Mouse (Mus musculus) limb, embryonic 10.5 days (tissue): ENCODE data around the gene Trim38. TPM values are rescaled to one million over a fixed set of nuclear protein-coding genes. Genes with fewer than 3 reads are reported as not detected.
"Not testable (repeated sequence)": the region's sequence is repeated elsewhere in the genome, so short reads cannot be mapped to it uniquely, and the experiment has no call there.

Experiments
- DNase-seq: peaks from one replicate; pipeline ENCODE4 v3.0.0-alpha.2; 2017; ENCODE audit warnings: low spot score
- H3K27ac ChIP-seq: fragments of 300-500 bp; sonication (generic); 2 replicates; pipeline ENCODE4 v1.5.1; 2016; ENCODE audit warnings: mild to moderate bottlenecking
- H3K27me3 ChIP-seq: fragments of 300-500 bp; sonication (generic); 2 replicates; pipeline ENCODE4 v1.6.1; 2016; ENCODE audit warnings: low read depth, mild to moderate bottlenecking; ENCODE audit not compliant: poor library complexity, severe bottlenecking
- H3K36me3 ChIP-seq: fragments of 300-500 bp; sonication (generic); 2 replicates; pipeline ENCODE4 v1.6.1; 2016; ENCODE audit warnings: mild to moderate bottlenecking, moderate library complexity
- H3K4me1 ChIP-seq: fragments of 300-500 bp; sonication (generic); 2 replicates; pipeline ENCODE4 v1.6.1; 2016
- H3K4me3 ChIP-seq: fragments of 300-500 bp; sonication (generic); 2 replicates; pipeline ENCODE4 v1.5.1; 2016; ENCODE audit warnings: mild to moderate bottlenecking, moderate library complexity
- H3K9me3 ChIP-seq: fragments of 300-500 bp; sonication (generic); replicated peaks from 2 replicates; pipeline ENCODE4 v1.6.1; 2016; ENCODE audit warnings: mild to moderate bottlenecking
- WGBS: fragments of 180-500 bp; shearing (Covaris S2); methylation state at CpG from one replicate; pipeline ENCODE4 v1.1.7; 2016; 5-methylcytosine and 5-hydroxymethylcytosine counted together
- polyA plus RNA-seq: library from polyadenylated mRNA; unstranded; fragments of >200 nt; fragmentation: Nextera tagmentation; extraction: Ambion mirVana; gene quantifications from 2 replicates; pipeline ENCODE4 v1.2.1, GENCODE M21; 2016

Trim38 gene
- polyA plus RNA-seq, 1 experiment from 2014 or later = not detected

- H3K36me3 ChIP-seq = no peaks in the 10 kb centered on the region
- DNase-seq = peak; percentile 28
- H3K4me1 ChIP-seq = peaks cover 17% of the 10 kb centered on the region
- no peaks in the 10 kb centered on the region for H3K27me3 ChIP-seq
- H3K9me3 ChIP-seq = no peaks in the 10 kb centered on the region
- H3K4me3 ChIP-seq = no peak overlapping the region
- H3K27ac ChIP-seq = peak overlapping the region; percentile 98
- WGBS = 95% methylated on average over 5 of the region's 5 CpGs
Observed at GRCm38 (mm10) chr13:23749563-23750121, 20.1 kb upstream of the Trim38 start.

- H3K4me3 ChIP-seq = peak within 1 kb of the TSS; percentile 51
- 2% methylated on average over 32 of the region's 47 CpGs for WGBS
Observed at GRCm38 (mm10) chr13:23750839-23751477, 18.8 kb upstream of the Trim38 start, which contains the start of gene Hist1h2ab. Hist1h2ab (plus strand) TSS chr13:23751126.

GRCm38 (mm10) chr13:23751478-23751956 is 18.2 kb upstream of the Trim38 start:
- WGBS = 2% methylated on average over 11 of the region's 11 CpGs
- H3K27me3 ChIP-seq = no peaks in the 10 kb centered on the region
- H3K36me3 ChIP-seq = no peaks in the 10 kb centered on the region
- peak overlapping the region; percentile 98 for H3K27ac ChIP-seq
- DNase-seq = peak; percentile 45
- peaks cover 17% of the 10 kb centered on the region for H3K4me1 ChIP-seq
- H3K9me3 ChIP-seq = no peaks in the 10 kb centered on the region
- peak overlapping the region; percentile 51 for H3K4me3 ChIP-seq

More at GRCm38 (mm10) chr13:23750839-23751477, 18.8 kb upstream of the Trim38 start, which contains the start of gene Hist1h2ab:
- Histone ChIP-seq H3K27ac (peak within 1 kb of the TSS; percentile 98), H3K4me1 (peaks cover 17% of the 10 kb centered on the region)
- DNase-seq = peak; percentile 82
- not testable (repeated sequence) for H3K9me3 ChIP-seq, H3K36me3 ChIP-seq, H3K27me3 ChIP-seq

- not testable (repeated sequence) for H3K27me3 ChIP-seq, H3K9me3 ChIP-seq, H3K36me3 ChIP-seq
- peak within 1 kb of the TSS; percentile 98 for H3K27ac ChIP-seq
- DNase-seq = peak; percentile 89
- 0% methylated on average over 23 of the region's 47 CpGs for WGBS
- H3K4me1 ChIP-seq = peaks cover 14% of the 10 kb centered on the region
- peak within 1 kb of the TSS; percentile 51 for H3K4me3 ChIP-seq
Observed at GRCm38 (mm10) chr13:23752067-23752741, 17.5 kb upstream of the Trim38 start, which contains the start of gene Hist1h3b. Hist1h3b (plus strand) TSS chr13:23752267.

GRCm38 (mm10) chr13:23752742-23753172 is 17.0 kb upstream of the Trim38 start:
- no peaks in the 10 kb centered on the region for H3K27me3 ChIP-seq
- WGBS = 7% methylated on average over 6 of the region's 6 CpGs

GRCm38 (mm10) chr13:23753314-23754078 is 16.2 kb upstream of the Trim38 start:
- Histone ChIP-seq H3K9me3 (no peaks in the 10 kb centered on the region), H3K27ac (peak overlapping the region; percentile 87)

More at GRCm38 (mm10) chr13:23752742-23753172, 17.0 kb upstream of the Trim38 start:
- DNase-seq = no peak
- H3K4me3 ChIP-seq = peak overlapping the region; percentile 51
- no peaks in the 10 kb centered on the region for H3K9me3 ChIP-seq
- H3K4me1 ChIP-seq = peaks cover 15% of the 10 kb centered on the region
- peak overlapping the region; percentile 87 for H3K27ac ChIP-seq
- no peaks in the 10 kb centered on the region for H3K36me3 ChIP-seq

GRCm38 (mm10) chr13:23755000-23755399 is 14.7 kb upstream of the Trim38 start:
- peak overlapping the region; percentile 92 for H3K27ac ChIP-seq
- H3K27me3 ChIP-seq = no peaks in the 10 kb centered on the region
- H3K4me1 ChIP-seq = peaks cover 7% of the 10 kb centered on the region
- H3K4me3 ChIP-seq = no peak overlapping the region
- no peak for DNase-seq
- no peaks in the 10 kb centered on the region for H3K36me3 ChIP-seq
- H3K9me3 ChIP-seq = no peaks in the 10 kb centered on the region

More at GRCm38 (mm10) chr13:23753314-23754078, 16.2 kb upstream of the Trim38 start:
- Histone ChIP-seq H3K4me3 (peak overlapping the region; percentile 51), H3K4me1 (peaks cover 7% of the 10 kb centered on the region), H3K36me3 (no peaks in the 10 kb centered on the region), H3K27me3 (no peaks in the 10 kb centered on the region)
- 63% methylated on average over 4 of the region's 4 CpGs for WGBS
- DNase-seq = peak; percentile 22

- peak; percentile 91 for DNase-seq
- H3K9me3 ChIP-seq = no peaks in the 10 kb centered on the region
- 0% methylated on average over 19 of the region's 22 CpGs for WGBS
- H3K4me1 ChIP-seq = peaks cover 12% of the 10 kb centered on the region
- H3K27ac ChIP-seq = peak within 1 kb of the TSS; percentile 92
- no peaks in the 10 kb centered on the region for H3K27me3 ChIP-seq
- H3K36me3 ChIP-seq = no peaks in the 10 kb centered on the region
- peak within 1 kb of the TSS; percentile 52 for H3K4me3 ChIP-seq
Observed at GRCm38 (mm10) chr13:23756790-23757189, 12.9 kb upstream of the Trim38 start, which contains the start of gene Hist1h4b. Hist1h4b (plus strand) TSS chr13:23757013.

GRCm38 (mm10) chr13:23757211-23757773 is 12.4 kb upstream of the Trim38 start:
- Histone ChIP-seq H3K4me1 (peaks cover 12% of the 10 kb centered on the region), H3K27me3 (no peaks in the 10 kb centered on the region), H3K4me3 (peak overlapping the region; percentile 52), H3K27ac (peak overlapping the region; percentile 92), H3K36me3 (no peaks in the 10 kb centered on the region), H3K9me3 (no peaks in the 10 kb centered on the region)
- DNase-seq = peak; percentile 68
- WGBS = 2% methylated on average over 22 of the region's 23 CpGs

- 56% methylated on average over 3 of the region's 3 CpGs for WGBS
- Histone ChIP-seq H3K4me1 (peaks cover 15% of the 10 kb centered on the region), H3K27ac (peak overlapping the region; percentile 92), H3K36me3 (no peaks in the 10 kb centered on the region), H3K9me3 (no peaks in the 10 kb centered on the region), H3K27me3 (no peaks in the 10 kb centered on the region), H3K4me3 (peak overlapping the region; percentile 52)
- DNase-seq = no peak
Observed at GRCm38 (mm10) chr13:23757921-23758320, 11.8 kb upstream of the Trim38 start.

- Histone ChIP-seq H3K36me3 (no peaks in the 10 kb centered on the region), H3K27ac (peak overlapping the region; percentile 92), H3K27me3 (no peaks in the 10 kb centered on the region), H3K4me1 (peaks cover 27% of the 10 kb centered on the region), H3K9me3 (no peaks in the 10 kb centered on the region), H3K4me3 (no peak overlapping the region)
- WGBS = 73% methylated on average over 3 of the region's 3 CpGs
- DNase-seq = peak; percentile 26
Observed at GRCm38 (mm10) chr13:23759251-23759771, 10.4 kb upstream of the Trim38 start.

GRCm38 (mm10) chr13:23759916-23760239 is 9.8 kb upstream of the Trim38 start:
- Histone ChIP-seq H3K9me3 (no peaks in the 10 kb centered on the region), H3K36me3 (no peaks in the 10 kb centered on the region), H3K27me3 (no peaks in the 10 kb centered on the region), H3K4me1 (peaks cover 33% of the 10 kb centered on the region), H3K27ac (peak overlapping the region; percentile 92), H3K4me3 (peak overlapping the region; percentile 59)
- DNase-seq = peak; percentile 56
- WGBS = 74% methylated on average over 1 of the region's 1 CpGs
